24 mouse cellular contexts compared by ENCODE assay signal in the genomic region with DNA sequence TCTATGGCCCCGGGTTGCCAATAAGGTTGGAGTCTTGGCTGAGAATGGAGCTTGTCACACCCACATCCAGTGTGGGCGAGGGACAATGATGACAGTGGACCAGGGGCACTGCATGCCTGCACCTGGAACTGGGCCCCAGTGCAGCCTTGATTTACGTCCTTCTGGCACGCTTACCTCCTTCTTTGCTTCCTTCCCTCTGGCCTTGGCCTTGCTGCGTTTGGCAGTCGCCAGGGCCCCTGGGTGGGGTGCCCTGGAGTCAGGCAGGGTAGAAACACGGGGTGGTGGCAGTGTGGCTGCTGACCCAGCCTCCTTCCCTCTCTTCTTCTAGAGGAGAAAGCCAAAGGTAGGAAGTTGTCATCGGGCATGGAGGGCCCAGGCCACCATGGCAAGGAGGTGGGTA. TPM values are rescaled to one million over a fixed set of nuclear protein-coding genes. Genes with fewer than 3 reads are reported as not detected.
A peak's percentile ranks its signal among the peaks of the same experiment; 100 is the strongest.
DNase-seq lines count a peak whose midpoint lies in the region; ATAC-seq lines count a peak whose summit lies in the region.
"Had no signal": no experiment of that assay in that cellular context is flagged by ENCODE, and none has a peak within 500 bp of the region (broad histone marks: within the 10 kb centered on the region; RNA-seq: fewer than 3 reads in every experiment).

No protein-coding gene starts in this region.

- intact Hi-C loops in heart, postnatal 14 days (cut with DNase I): no loop called here

- H3K4me3 ChIP-seq in neural tube, embryonic 13.5 days: no peak overlapping the region
- H3K4me3 ChIP-seq in neural tube, embryonic 15.5 days (replicated peaks): no peak overlapping the region
- H3K4me3 ChIP-seq: embryonic facial prominence, embryonic 15.5 days; erythroblast, embryonic 14.5 days; gastrocnemius, adult 2 months; heart, embryonic 10.5 days had no signal

- no peaks in the 10 kb centered on the region for H3K27me3 ChIP-seq in neural tube, embryonic 13.5 days
- no peaks in the 10 kb centered on the region for H3K27me3 ChIP-seq in neural tube, embryonic 15.5 days (replicated peaks)
- H3K27me3 ChIP-seq: embryonic facial prominence, embryonic 15.5 days had no signal

- peak; percentile 70 for DNase-seq in adrenal gland, adult 8-10 months
- peak; percentile 76 for DNase-seq in adrenal gland, postnatal 14 days
- peak; percentile 26 for DNase-seq in gonadal fat pad, adult 2 months (ENCODE audit: low read depth)
- no peak for DNase-seq in heart, postnatal 14 days
- no peak for DNase-seq in frontal cortex, postnatal 36 days (ENCODE audit: low spot score in 2 of 2)
- DNase-seq: cerebellum, adult 11 months; cerebellum, adult 8-10 months; cerebellum, postnatal 14 days; embryo, embryonic 11 days; forebrain, postnatal 0 days; gastrocnemius, adult 2 months; gastrocnemius, postnatal 25 days; heart, adult 18-20 months; heart, postnatal 10 days; kidney, adult 2 months had no signal

- ATAC-seq in neural tube, embryonic 13.5 days (ENCODE audit: low read depth): no peak
- ATAC-seq in neural tube, embryonic 15.5 days (ENCODE audit: low FRiP score): no peak
- ATAC-seq: forebrain, postnatal 0 days; intestine, embryonic 16.5 days had no signal

- 72% methylated on average over 8 of the region's 8 CpGs for WGBS in neural tube, embryonic 13.5 days
- WGBS in neural tube, embryonic 15.5 days: 69% methylated on average over 8 of the region's 8 CpGs

- H3K9me3 ChIP-seq in neural tube, embryonic 13.5 days: no peaks in the 10 kb centered on the region
- no peaks in the 10 kb centered on the region for H3K9me3 ChIP-seq in neural tube, embryonic 15.5 days (replicated peaks)
- H3K9me3 ChIP-seq: embryonic facial prominence, embryonic 15.5 days; heart, embryonic 10.5 days had no signal

- no peaks in the 10 kb centered on the region for H3K4me1 ChIP-seq in neural tube, embryonic 13.5 days (replicated peaks)
- no peaks in the 10 kb centered on the region for H3K4me1 ChIP-seq in neural tube, embryonic 15.5 days
- H3K4me1 ChIP-seq: embryonic facial prominence, embryonic 15.5 days; heart, embryonic 10.5 days had no signal

- peaks cover 97% of the 10 kb centered on the region for H3K36me3 ChIP-seq in neural tube, embryonic 13.5 days
- peaks cover 89% of the 10 kb centered on the region for H3K36me3 ChIP-seq in neural tube, embryonic 15.5 days

- H3K9ac ChIP-seq in neural tube, embryonic 13.5 days: no peak overlapping the region
- H3K9ac ChIP-seq in neural tube, embryonic 15.5 days (replicated peaks): no peak overlapping the region
- H3K9ac ChIP-seq: embryonic facial prominence, embryonic 15.5 days; forebrain, postnatal 0 days; hindbrain, embryonic 14.5 days had no signal

- 0 out of 2 replicates have a peak overlapping the region, but pooled peaks have one; percentile 5 for H3K27ac ChIP-seq in neural tube, embryonic 13.5 days (replicated peaks)
- no peak overlapping the region for H3K27ac ChIP-seq in neural tube, embryonic 15.5 days (replicated peaks)
- H3K27ac ChIP-seq: embryonic facial prominence, embryonic 15.5 days; gastrocnemius, adult 2 months; heart, embryonic 10.5 days; hindbrain, embryonic 14.5 days had no signal

- no peak overlapping the region for H3K4me2 ChIP-seq in neural tube, embryonic 13.5 days
- no peak overlapping the region for H3K4me2 ChIP-seq in neural tube, embryonic 15.5 days
- H3K4me2 ChIP-seq: embryonic facial prominence, embryonic 15.5 days; hindbrain, embryonic 14.5 days had no signal

RNA-seq across cellular contexts. Expression of a gene that starts 47.6 kb away (rescaled TPM):
- polyA plus RNA-seq in neural tube, embryonic 13.5 days (2015; fragmentation: Nextera tagmentation; extraction: Ambion mirVana): 79.8 and 82.1 TPM in 2 replicates
- 72.5 and 82.4 TPM in 2 replicates for polyA plus RNA-seq in neural tube, embryonic 15.5 days (2015; fragmentation: Nextera tagmentation; extraction: Ambion mirVana)
- 10 to 100 TPM; 19.9 to 51.4 (median 32.9) TPM for total RNA-seq in adrenal gland, adult 8-10 months (2022)
- total RNA-seq in adrenal gland, postnatal 14 days (2021): 19.5 and 22.6 TPM in 2 replicates
- polyA plus RNA-seq in gonadal fat pad, adult 2 months (2012; rRNA removed): 4.6 and 6.7 TPM in 2 replicates
- under 1 TPM; 0.63 to 0.69 TPM for total RNA-seq in heart, postnatal 14 days (2021)
- total RNA-seq: common myeloid progenitor, adult 5-6 weeks; gastrocnemius, adult 2 months; hematopoietic stem cell, adult 5-6 weeks had no signal
- polyA plus RNA-seq: erythroblast, embryonic 14.5 days had no signal

Comparison
In these comparisons a context has a peak if more than half of its experiments do, and no peak if none do; other contexts are left out.
1. DNase-seq: peak in adrenal gland, adult 8-10 months (single experiment), adrenal gland, postnatal 14 days (single experiment) and gonadal fat pad, adult 2 months (single experiment); none in heart, postnatal 14 days (0 of 2) and frontal cortex, postnatal 36 days (0 of 2).
2. RNA of a gene that starts 47.6 kb away (total RNA-seq): 19.9 to 51.4 TPM in adrenal gland, adult 8-10 months and 19.5 to 22.6 TPM in adrenal gland, postnatal 14 days; 0.63 to 0.69 TPM in heart, postnatal 14 days; every median in the first group is over 10 times any median in the second.